ENCODE assay signal across 19 mouse cellular contexts in genomic region chr11:114370708-114371107, GRCm38 (mm10).
A peak's percentile ranks its signal among the peaks of the same experiment; 100 is the strongest.
DNase-seq lines count a peak whose midpoint lies in the region; ATAC-seq and TF ChIP-seq lines count a peak whose summit lies in the region.
"Had no signal": no experiment of that assay in that cellular context is flagged by ENCODE, and none has a peak within 500 bp of the region (broad histone marks: within the 10 kb centered on the region; RNA-seq: fewer than 3 reads in every experiment).

No protein-coding gene starts in this region.

- 0 out of 2 replicates have a peak, but pooled peaks have one; percentile 11 for TF ChIP-seq CTCF in layer of hippocampus, adult 2 months (conservative IDR thresholded peaks at IDR 0.05)
- TF ChIP-seq CTCF in midbrain, postnatal 0 days (IDR thresholded peaks at IDR 0.05) = no peak
- no peak; the same call in 1 of the 2 replicates for TF ChIP-seq CTCF in left cerebral cortex, adult 2 months (IDR thresholded peaks at IDR 0.05)

- no peak for ATAC-seq in heart, embryonic 13.5 days (ENCODE audit: extremely low read depth, insufficient number of reproducible peaks, low FRiP score, low TSS enrichment)
- ATAC-seq in intestine, embryonic 15.5 days = no peak
- ATAC-seq in midbrain, postnatal 0 days (ENCODE audit: low FRiP score) = no peak
- ATAC-seq: forebrain, embryonic 16.5 days; liver, embryonic 12.5 days had no signal

- no peak for DNase-seq in heart, adult 8-10 months (ENCODE audit: low spot score)
- no peak for DNase-seq in layer of hippocampus, adult 2 months (ENCODE audit: low spot score in 2 of 2)
- no peak for DNase-seq in layer of hippocampus, adult 9-11 months
- peak; percentile 11 for DNase-seq in midbrain, postnatal 0 days (ENCODE audit: low spot score)
- no peak for DNase-seq in left cerebral cortex, adult 9 months (ENCODE audit: low spot score in 2 of 2)
- no peak for DNase-seq in left cerebral cortex, adult 2 months (ENCODE audit: extremely low spot score in 1 of 2, low spot score in 2 of 2)
- DNase-seq: adrenal gland, postnatal 10 days; cerebellum, adult 18-20 months; lung, postnatal 10 days; spleen, adult 18-20 months; thymus, adult 18-20 months had no signal

- 0 out of 2 replicates have a peak, but pooled peaks cover 7% of the 10 kb centered on the region for H3K27me3 ChIP-seq in heart, embryonic 13.5 days (replicated peaks)
- H3K27me3 ChIP-seq in intestine, embryonic 15.5 days (replicated peaks) = no peaks in the 10 kb centered on the region
- no peaks in the 10 kb centered on the region for H3K27me3 ChIP-seq in midbrain, postnatal 0 days (ENCODE audit: insufficient read depth, low read length)
- H3K27me3 ChIP-seq: embryonic facial prominence, embryonic 12.5 days; kidney, embryonic 15.5 days; liver, embryonic 12.5 days had no signal

- H3K4me1 ChIP-seq in heart, embryonic 13.5 days = peaks cover 10% of the 10 kb centered on the region; the same call in 1 of the 2 replicates
- peaks cover 10% of the 10 kb centered on the region; the same call in 1 of the 2 replicates for H3K4me1 ChIP-seq in intestine, embryonic 15.5 days (replicated peaks)
- no peaks in the 10 kb centered on the region for H3K4me1 ChIP-seq in midbrain, postnatal 0 days (ENCODE audit: insufficient read depth, low read length)
- H3K4me1 ChIP-seq: embryonic facial prominence, embryonic 12.5 days; liver, embryonic 12.5 days; megakaryocyte, embryonic 14.5 days had no signal

- H3K9me3 ChIP-seq in heart, embryonic 13.5 days = no peaks in the 10 kb centered on the region
- no peaks in the 10 kb centered on the region for H3K9me3 ChIP-seq in intestine, embryonic 15.5 days
- no peaks in the 10 kb centered on the region for H3K9me3 ChIP-seq in midbrain, postnatal 0 days (ENCODE audit: low read length)
- H3K9me3 ChIP-seq: embryonic facial prominence, embryonic 12.5 days; kidney, embryonic 15.5 days; liver, embryonic 12.5 days had no signal

- no peaks in the 10 kb centered on the region for H3K36me3 ChIP-seq in heart, embryonic 13.5 days
- H3K36me3 ChIP-seq in intestine, embryonic 15.5 days = no peaks in the 10 kb centered on the region
- H3K36me3 ChIP-seq in midbrain, postnatal 0 days (ENCODE audit: insufficient read depth, low read length) = no peaks in the 10 kb centered on the region
- H3K36me3 ChIP-seq: embryonic facial prominence, embryonic 12.5 days; kidney, embryonic 15.5 days; liver, embryonic 12.5 days had no signal

- intact Hi-C loops in left cerebral cortex, adult 2 months (cut with DNase I) = no loop called here

- peak overlapping the region; percentile 49 for H3K4me2 ChIP-seq in heart, embryonic 13.5 days
- no peak overlapping the region for H3K4me2 ChIP-seq in intestine, embryonic 15.5 days (replicated peaks)
- H3K4me2 ChIP-seq in midbrain, postnatal 0 days (ENCODE audit: low read depth, low read length, poor library complexity, severe bottlenecking) = no peak overlapping the region
- H3K4me2 ChIP-seq: embryonic facial prominence, embryonic 12.5 days; kidney, embryonic 15.5 days; liver, embryonic 12.5 days had no signal

- H3K4me3 ChIP-seq in heart, embryonic 13.5 days = no peak overlapping the region
- no peak overlapping the region for H3K4me3 ChIP-seq in layer of hippocampus, adult 2 months
- H3K4me3 ChIP-seq in intestine, embryonic 15.5 days (replicated peaks) = no peak overlapping the region
- no peak overlapping the region for H3K4me3 ChIP-seq in midbrain, postnatal 0 days (ENCODE audit: low read depth, low read length)
- H3K4me3 ChIP-seq in left cerebral cortex, adult 2 months = no peak overlapping the region
- H3K4me3 ChIP-seq: embryonic facial prominence, embryonic 12.5 days; kidney, embryonic 15.5 days; liver, embryonic 12.5 days; megakaryocyte, embryonic 14.5 days; myocyte had no signal

- 33% methylated on average over 10 of the region's 10 CpGs for WGBS in heart, embryonic 13.5 days
- 30% methylated on average over 10 of the region's 10 CpGs for WGBS in intestine, embryonic 15.5 days
- 20% methylated on average over 10 of the region's 10 CpGs for WGBS in midbrain, postnatal 0 days

- no peak overlapping the region for H3K27ac ChIP-seq in heart, embryonic 13.5 days (replicated peaks)
- H3K27ac ChIP-seq in layer of hippocampus, adult 2 months = peak overlapping the region; percentile 14; the same call in 1 of the 2 replicates
- H3K27ac ChIP-seq in intestine, embryonic 15.5 days = peak overlapping the region; percentile 15; the same call in 1 of the 2 replicates
- no peak overlapping the region for H3K27ac ChIP-seq in midbrain, postnatal 0 days (ENCODE audit: low read depth, low read length)
- H3K27ac ChIP-seq in left cerebral cortex, adult 2 months = no peak overlapping the region
- H3K27ac ChIP-seq: embryonic facial prominence, embryonic 12.5 days; kidney, embryonic 15.5 days; liver, embryonic 12.5 days had no signal

- no peak overlapping the region for H3K9ac ChIP-seq in heart, embryonic 13.5 days
- H3K9ac ChIP-seq in intestine, embryonic 15.5 days = no peak overlapping the region; the same call in 1 of the 2 replicates
- H3K9ac ChIP-seq in midbrain, postnatal 0 days (replicated peaks; ENCODE audit: low read length, poor library complexity, severe bottlenecking) = no peak overlapping the region
- H3K9ac ChIP-seq: embryonic facial prominence, embryonic 12.5 days; kidney, embryonic 15.5 days; liver, embryonic 12.5 days had no signal

Comparison
In these comparisons a context has a peak if more than half of its experiments do, and no peak if none do; other contexts are left out.
1. H3K27ac ChIP-seq: peak in layer of hippocampus, adult 2 months (single experiment) and intestine, embryonic 15.5 days (single experiment); none in heart, embryonic 13.5 days (single experiment), midbrain, postnatal 0 days (single experiment) and left cerebral cortex, adult 2 months (single experiment).